Mouse (Mus musculus): ENCODE results near the gene Bcl2l2.

Gene Bcl2l2

GRCm38 (mm10) chr14:54883154-54884021 is at the start of gene Bcl2l2, which contains the start of gene Gm20521:
Gene Bcl2l2 (plus strand): TSS chr14:54883377.
Gene Gm20521 (plus strand): TSS chr14:54883441.
- no peak for TF ChIP-seq GATA4 (IDR thresholded peaks at IDR 0.05; ENCODE audit: insufficient replicate concordance, low read length)

GRCm38 (mm10) chr14:54843461-54843860 is 39.7 kb upstream of the Bcl2l2 start:
- TF ChIP-seq GATA4 (IDR thresholded peaks at IDR 0.05; ENCODE audit: insufficient replicate concordance, low read length), result no peak

- no peak for TF ChIP-seq GATA4 (IDR thresholded peaks at IDR 0.05; ENCODE audit: insufficient replicate concordance, low read length)
Observed at GRCm38 (mm10) chr14:54855726-54856125, 27.5 kb upstream of the Bcl2l2 start.

- no peak for TF ChIP-seq GATA4 (IDR thresholded peaks at IDR 0.05; ENCODE audit: insufficient replicate concordance, low read length)
Observed at GRCm38 (mm10) chr14:54856703-54857102, 26.5 kb upstream of the Bcl2l2 start.

GRCm38 (mm10) chr14:54857891-54858290 is 25.3 kb upstream of the Bcl2l2 start:
- TF ChIP-seq GATA4 (IDR thresholded peaks at IDR 0.05; ENCODE audit: insufficient replicate concordance, low read length), result no peak

- TF ChIP-seq GATA4 (IDR thresholded peaks at IDR 0.05; ENCODE audit: insufficient replicate concordance, low read length), result no peak
Observed at GRCm38 (mm10) chr14:54860511-54860910, 22.7 kb upstream of the Bcl2l2 start.

- no peak for TF ChIP-seq GATA4 (IDR thresholded peaks at IDR 0.05; ENCODE audit: insufficient replicate concordance, low read length)
Observed at GRCm38 (mm10) chr14:54863501-54864312, 19.5 kb upstream of the Bcl2l2 start.

- no peak for TF ChIP-seq GATA4 (IDR thresholded peaks at IDR 0.05; ENCODE audit: insufficient replicate concordance, low read length)
Observed at GRCm38 (mm10) chr14:54864313-54865036, 18.7 kb upstream of the Bcl2l2 start.

- no peak for TF ChIP-seq GATA4 (IDR thresholded peaks at IDR 0.05; ENCODE audit: insufficient replicate concordance, low read length)
Observed at GRCm38 (mm10) chr14:54865626-54866025, 17.6 kb upstream of the Bcl2l2 start.

- TF ChIP-seq GATA4 (IDR thresholded peaks at IDR 0.05; ENCODE audit: insufficient replicate concordance, low read length), result no peak
Observed at GRCm38 (mm10) chr14:54866268-54866667, 16.9 kb upstream of the Bcl2l2 start.

GRCm38 (mm10) chr14:54866936-54867335 is 16.2 kb upstream of the Bcl2l2 start:
- TF ChIP-seq GATA4 (IDR thresholded peaks at IDR 0.05; ENCODE audit: insufficient replicate concordance, low read length), result no peak

- TF ChIP-seq GATA4 (IDR thresholded peaks at IDR 0.05; ENCODE audit: insufficient replicate concordance, low read length), result no peak
Observed at GRCm38 (mm10) chr14:54868026-54868425, 15.2 kb upstream of the Bcl2l2 start.

- no peak for TF ChIP-seq GATA4 (IDR thresholded peaks at IDR 0.05; ENCODE audit: insufficient replicate concordance, low read length)
Observed at GRCm38 (mm10) chr14:54870861-54871260, 12.3 kb upstream of the Bcl2l2 start, which contains the start of gene Homez. Gene Homez (minus strand): TSS chr14:54870961.

- TF ChIP-seq GATA4 (IDR thresholded peaks at IDR 0.05; ENCODE audit: insufficient replicate concordance, low read length), result no peak
Observed at GRCm38 (mm10) chr14:54874165-54874564, 9.0 kb upstream of the Bcl2l2 start.

Measured in liver, adult (tissue).